Mouse (Mus musculus) gastrocnemius, postnatal 4 days (tissue): ENCODE data around the gene Ticam1. TPM values are rescaled to one million over a fixed set of nuclear protein-coding genes. Genes with fewer than 3 reads are reported as not detected.
"Not testable (repeated sequence)": the region's sequence is repeated elsewhere in the genome, so short reads cannot be mapped to it uniquely, and the experiment has no call there.

ENCODE experiments used
- DNase-seq, 2 experiments: peaks; one replicate each; pipeline ENCODE4 v3.0.0; 2021 to 2022; ENCODE audit warnings: low spot score in 2 of 2, mixed read lengths in 2 of 2
- total RNA-seq, 2 experiments: library from RNA; stranded (reverse); gene quantifications; 2 replicates each; pipeline ENCODE4 v1.2.3; 2021

Ticam1 gene
- total RNA-seq, 2 experiments from 2014 or later = 8.5 to 8.9 TPM

DNA sequence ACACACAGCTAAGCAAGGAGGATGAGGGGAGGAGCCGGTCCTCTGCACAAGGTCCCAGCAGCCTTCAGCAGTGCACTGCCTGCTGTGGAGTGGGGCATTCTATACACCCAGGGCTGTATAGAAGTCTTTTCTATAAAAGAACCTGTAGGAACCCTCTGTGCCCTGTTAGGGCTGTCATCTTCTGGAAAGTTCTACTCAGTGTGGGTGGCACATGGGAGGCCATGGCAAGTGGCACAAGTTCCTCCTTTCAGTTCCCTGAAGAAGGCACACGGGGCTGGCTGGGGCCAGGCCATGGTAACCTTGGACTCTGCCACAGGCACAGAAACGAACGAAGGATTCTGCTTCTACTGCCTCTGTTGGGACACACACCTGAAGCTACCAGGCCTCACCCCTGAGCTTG lies 11.6 kb downstream of the Ticam1 start:
- no peak for DNase-seq

GRCm38 (mm10) chr17:56264020-56264419 lies 12.6 kb downstream of the Ticam1 start:
- peak in 1 of 2 experiments; percentile 77 for DNase-seq

DNA sequence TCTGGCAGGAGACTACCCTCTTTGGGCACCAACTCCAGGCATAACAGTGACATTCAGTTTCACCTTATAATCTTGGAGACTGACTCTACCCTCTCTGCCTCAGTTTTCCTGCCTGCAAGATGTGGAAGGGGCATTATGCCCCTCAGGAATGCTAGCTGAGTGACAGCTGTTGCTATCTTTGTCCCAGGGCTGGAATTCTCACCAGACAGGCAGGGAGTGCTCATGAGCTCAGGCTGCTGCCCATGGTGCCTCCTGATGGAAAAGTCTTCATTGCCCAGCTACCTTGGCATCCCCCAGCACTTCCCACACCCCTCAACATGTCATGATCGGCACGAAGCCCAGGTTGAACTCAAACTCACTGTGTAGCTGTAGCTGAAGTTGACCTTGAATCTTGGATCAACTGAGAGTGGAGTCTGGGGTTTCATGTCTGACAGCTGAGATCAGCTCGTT lies 13.9 kb downstream of the Ticam1 start:
- no peak for DNase-seq

GRCm38 (mm10) chr17:56261166-56261565 lies 15.4 kb downstream of the Ticam1 start:
- DNase-seq = no peak

DNA sequence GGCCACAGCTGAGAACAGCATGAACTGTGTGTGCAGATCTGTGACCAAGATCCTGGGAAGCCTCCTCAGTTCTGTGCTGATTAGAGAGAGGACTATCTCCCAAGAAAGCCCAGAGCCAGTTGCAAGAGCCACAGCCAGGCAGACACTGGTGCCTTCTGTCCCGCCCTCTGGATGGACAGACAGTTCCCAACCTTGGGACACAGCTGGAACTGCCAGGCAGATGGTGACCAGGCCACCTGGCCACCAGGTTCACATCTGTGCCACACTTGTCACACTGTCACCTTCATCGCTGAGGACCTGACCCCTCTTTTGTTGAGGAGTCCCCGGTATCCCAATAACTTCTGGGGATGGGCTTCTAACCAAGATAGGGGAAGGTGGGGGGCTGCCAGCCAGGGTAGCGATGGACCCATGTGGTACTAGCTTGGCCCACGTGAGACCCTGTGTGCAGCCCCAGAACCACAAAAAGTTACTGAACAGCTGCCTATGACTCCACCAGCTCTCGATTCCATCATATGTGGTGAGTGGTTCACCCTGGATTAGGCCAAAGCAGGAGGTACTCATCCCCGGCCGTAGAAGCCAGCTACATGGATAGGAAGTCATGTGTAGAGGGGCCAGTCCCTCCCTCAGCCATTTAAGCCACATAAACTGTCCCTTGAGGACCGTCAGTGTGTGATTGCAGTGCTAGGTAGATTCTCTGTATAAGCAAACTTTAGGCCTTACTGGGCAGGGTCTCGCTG lies 17.1 kb downstream of the Ticam1 start:
- DNase-seq = no peak

DNA sequence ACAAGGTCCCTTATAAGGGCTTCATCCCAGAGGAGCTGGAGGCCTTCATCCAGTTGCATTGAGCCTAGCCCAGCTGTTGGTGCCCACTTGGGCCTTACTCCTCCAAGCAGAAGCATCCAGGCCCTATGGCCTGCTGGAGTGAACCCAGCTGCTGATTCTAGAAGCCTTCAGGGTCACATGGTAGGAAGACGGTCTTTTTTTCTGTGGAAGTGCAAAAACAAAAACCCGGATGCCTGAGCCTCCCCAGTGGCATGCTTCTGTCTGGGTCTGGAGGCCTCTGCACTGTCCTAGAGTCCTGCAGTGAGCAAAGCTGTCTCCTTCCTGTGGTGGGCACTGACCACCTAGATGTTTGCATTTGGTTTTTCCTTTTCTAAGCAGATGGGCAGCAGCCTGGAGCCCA lies 17.8 kb downstream of the Ticam1 start:
- not testable (repeated sequence) for DNase-seq

- DNase-seq = not testable (repeated sequence)
Observed at GRCm38 (mm10) chr17:56258269-56258668, 18.3 kb downstream of the Ticam1 start.

DNA sequence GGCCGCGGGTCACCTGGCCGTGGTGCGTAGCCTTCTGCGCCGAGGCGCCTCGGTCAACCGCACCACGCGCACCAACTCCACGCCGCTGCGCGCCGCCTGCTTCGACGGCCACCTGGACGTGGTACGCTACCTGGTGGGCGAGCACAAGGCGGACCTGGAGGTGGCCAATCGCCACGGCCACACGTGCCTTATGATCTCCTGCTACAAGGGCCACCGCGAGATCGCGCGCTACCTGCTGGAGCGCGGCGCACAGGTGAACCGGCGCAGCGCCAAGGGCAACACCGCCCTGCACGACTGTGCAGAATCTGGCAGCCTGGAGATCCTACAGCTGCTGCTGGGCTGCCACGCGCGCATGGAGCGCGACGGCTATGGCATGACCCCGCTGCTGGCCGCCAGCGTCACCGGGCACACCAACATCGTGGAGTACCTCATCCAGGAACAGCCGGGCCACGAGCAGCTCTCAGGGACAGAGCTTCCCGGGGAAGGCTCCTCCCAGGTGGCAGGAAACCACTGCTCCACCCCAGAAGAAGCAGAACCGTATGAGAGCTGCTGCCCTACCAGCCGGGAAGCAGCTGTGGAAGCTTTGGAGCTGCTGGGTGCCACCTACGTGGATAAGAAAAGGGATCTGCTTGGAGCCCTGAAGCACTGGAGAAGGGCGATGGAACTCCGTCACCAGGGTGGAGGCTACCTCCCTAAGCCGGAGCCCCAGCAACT lies 19.2 kb downstream of the Ticam1 start:
- no peak for DNase-seq

GRCm38 (mm10) chr17:56256239-56256881 lies 20.2 kb downstream of the Ticam1 start, which contains the start of gene Fem1a:
Fem1a (plus strand) TSS chr17:56256810.
- peak; percentile 75 to 89 for DNase-seq

DNA sequence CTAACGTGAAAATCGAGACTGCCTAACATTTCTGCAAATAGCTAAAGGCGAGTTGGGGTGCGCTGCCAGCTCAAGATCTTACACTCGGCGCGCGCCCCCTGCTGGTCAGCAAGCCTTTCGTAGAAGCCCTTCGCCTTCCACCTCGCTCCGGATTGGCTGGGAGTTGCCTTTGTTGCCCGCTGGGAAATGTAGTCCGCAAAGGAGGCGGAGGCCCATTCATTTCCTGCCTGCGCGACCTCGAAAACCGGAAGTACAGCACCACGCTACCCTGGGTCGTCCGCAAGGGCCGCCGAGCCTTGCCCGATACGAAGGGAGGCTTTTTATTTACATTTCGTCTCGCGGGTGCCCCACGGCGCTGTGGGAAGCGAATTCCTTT lies 20.7 kb downstream of the Ticam1 start:
- DNase-seq = peak; percentile 96 to 99

GRCm38 (mm10) chr17:56255429-56255828 lies 21.2 kb downstream of the Ticam1 start:
- peak in 1 of 2 experiments; percentile 57 for DNase-seq

DNA sequence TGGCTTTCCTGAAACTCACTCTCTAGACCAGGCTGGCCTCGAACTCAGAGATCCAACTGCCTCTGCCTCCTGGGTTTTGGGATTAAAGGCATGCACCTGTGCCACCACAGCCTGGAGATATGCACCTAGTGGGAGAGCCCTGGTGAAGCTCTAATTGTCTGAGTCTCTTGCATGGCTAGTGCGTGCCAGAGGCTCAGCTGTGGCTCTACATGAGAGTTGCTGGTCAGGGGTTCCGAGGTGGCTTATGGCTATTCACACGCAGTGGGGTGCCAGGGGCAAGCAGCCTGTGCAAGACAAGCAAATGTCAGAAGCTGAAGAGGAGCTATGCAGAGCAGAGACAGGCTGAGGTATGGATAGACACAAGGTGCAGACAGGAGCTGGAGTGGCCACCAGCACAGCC lies 21.9 kb downstream of the Ticam1 start:
- no peak for DNase-seq

- DNase-seq = peak in 1 of 2 experiments; percentile 60
Observed at GRCm38 (mm10) chr17:56251136-56251829, 25.3 kb downstream of the Ticam1 start.

DNA sequence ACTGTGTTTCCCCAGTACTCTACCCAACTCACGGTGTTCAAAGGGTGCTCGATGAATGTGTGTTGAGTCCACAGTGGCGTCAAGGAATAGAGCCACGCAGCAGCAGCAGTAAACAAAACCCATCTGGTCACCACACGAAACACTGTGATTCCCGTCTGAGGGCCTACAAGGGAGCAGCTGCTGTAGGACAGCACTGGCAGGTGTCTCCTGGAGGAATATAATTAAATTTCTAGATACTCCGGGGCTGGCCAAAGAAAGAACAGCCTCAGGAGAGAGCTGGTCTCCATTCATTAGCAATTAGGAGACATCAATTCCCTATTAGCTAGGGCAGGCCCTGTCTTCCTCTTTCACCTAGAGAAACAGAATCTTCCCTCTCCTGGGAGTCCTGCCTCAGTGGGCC lies 31.0 kb downstream of the Ticam1 start:
- DNase-seq = no peak

DNA sequence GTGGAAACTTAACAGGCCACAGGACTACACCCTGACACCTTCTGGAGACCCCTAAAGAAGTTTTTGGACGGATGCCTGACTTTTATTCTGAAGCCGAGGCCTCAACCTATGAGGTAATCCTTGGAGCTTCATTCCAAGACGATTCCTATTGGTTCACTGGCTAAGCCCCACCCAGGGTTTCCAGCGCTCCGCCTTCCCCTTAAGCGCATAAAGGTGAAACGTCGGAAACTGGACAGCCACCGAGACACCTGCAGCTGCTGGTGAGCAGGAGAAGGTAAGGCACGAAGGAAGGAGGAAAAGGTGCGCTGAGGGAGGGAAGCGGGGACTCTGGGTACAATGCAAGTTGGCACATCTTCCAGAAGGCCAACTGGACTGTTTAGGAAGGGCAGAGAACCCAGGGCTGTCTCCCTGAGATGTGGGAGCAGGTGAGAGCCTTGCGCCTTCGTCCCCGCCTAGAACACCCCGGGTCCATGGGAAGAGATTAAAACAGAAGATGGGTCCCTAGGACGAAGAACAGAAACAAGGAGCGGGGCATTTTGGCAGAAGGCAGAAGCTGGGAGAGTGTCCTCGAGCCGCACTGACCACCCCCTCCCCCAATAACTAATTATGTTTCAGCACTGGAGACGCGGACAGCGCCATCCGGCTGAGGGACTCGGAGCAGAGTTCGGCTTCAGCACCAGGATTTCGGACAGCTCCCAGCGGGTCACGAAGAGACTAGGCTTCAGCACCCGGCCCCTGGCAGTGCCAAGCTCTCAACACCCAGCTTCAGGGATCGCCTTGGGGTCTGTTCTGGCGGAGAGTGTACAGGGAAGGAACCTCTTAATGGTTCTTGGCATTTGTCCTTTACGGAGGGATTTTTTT lies 34.8 kb downstream of the Ticam1 start:
- peak; percentile 85 to 94 for DNase-seq

GRCm38 (mm10) chr17:56233818-56234469 lies 42.6 kb downstream of the Ticam1 start:
- no peak for DNase-seq

- DNase-seq = no peak
Observed at GRCm38 (mm10) chr17:56233389-56233788, 43.2 kb downstream of the Ticam1 start.

DNA sequence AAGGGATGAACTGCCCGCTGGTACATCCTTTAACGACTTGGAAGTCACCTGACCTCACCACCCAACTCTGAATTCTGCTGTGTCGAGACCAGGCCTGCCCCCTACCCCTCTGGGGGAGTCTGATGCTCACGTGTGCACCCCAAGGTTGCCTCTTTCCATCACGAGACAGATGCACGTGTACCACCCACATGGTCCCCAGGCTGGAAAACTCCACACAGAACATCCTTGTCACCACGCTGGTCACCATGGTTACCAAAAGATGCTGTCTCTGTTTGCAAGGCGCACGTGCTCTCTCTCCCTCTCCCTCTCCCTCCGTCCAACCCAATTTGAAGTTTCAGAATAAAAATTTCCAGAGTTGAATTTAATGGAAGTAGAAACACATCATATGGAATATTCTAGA lies 46.6 kb downstream of the Ticam1 start:
- DNase-seq = no peak

- no peak for DNase-seq
Observed at GRCm38 (mm10) chr17:56226566-56226965, 50.0 kb downstream of the Ticam1 start.

DNA sequence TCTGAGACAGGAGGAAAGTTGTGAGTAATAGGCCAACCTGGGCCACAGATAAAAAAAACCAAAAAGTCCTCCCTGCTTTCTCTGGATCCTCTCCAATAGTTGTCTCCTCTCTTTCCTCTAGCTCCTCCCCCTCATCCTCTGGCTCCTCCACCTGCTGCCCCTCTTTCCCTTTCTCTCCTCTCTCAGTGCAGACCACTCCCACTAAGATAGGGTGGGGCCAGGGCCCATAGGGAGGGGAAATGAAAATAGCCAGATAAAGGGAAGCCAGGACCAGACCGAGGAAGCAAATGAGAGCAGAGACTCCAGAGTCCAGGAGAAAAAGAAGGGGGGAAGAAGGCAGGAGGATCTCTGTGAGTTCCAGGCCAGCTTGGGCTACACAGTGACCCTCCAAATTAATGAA lies 51.7 kb downstream of the Ticam1 start:
- DNase-seq = no peak
